Mouse (Mus musculus) CH12.LX (cell line): ENCODE data around the gene Pxdc1.

Experiments used
- KAT2A ChIP-seq: IDR thresholded peaks from 2 replicates; pipeline ENCODE4 v1.6.1; 2012; ENCODE audit warnings: low read length, improper control_type of control experiment, inconsistent platforms; ENCODE audit not compliant: insufficient replicate concordance
- POLR2A ChIP-seq: IDR thresholded peaks from 2 replicates; pipeline ENCODE4 v1.6.1; 2011; ENCODE audit warnings: low read depth, mild to moderate bottlenecking, improper control_type of control experiment, low read length
- POLR2AphosphoS2 ChIP-seq: IDR thresholded peaks from 2 replicates; pipeline ENCODE4 v1.6.1; 2011; ENCODE audit warnings: low read depth, low read length, improper control_type of control experiment
- TCF12 ChIP-seq: IDR thresholded peaks from 2 replicates; pipeline ENCODE4 v1.6.1; 2014; ENCODE audit warnings: low read depth, mild to moderate bottlenecking, inconsistent platforms, low read length, improper control_type of control experiment

GRCm38 (mm10) chr13:34644401-34644800 lies 8.9 kb downstream of the Pxdc1 start:
- TF ChIP-seq POLR2AphosphoS2 (no peak), KAT2A (no peak), TCF12 (no peak), POLR2A (no peak)
